Mouse (Mus musculus): ENCODE results near the gene Cyb561d2. TPM values are rescaled to one million over a fixed set of nuclear protein-coding genes. Genes with fewer than 3 reads are reported as not detected.

The Cyb561d2 gene
- polyA plus RNA-seq (2016; fragmentation: Nextera tagmentation; extraction: Ambion mirVana) = 21.9 and 22.6 TPM in 2 replicates

DNA sequence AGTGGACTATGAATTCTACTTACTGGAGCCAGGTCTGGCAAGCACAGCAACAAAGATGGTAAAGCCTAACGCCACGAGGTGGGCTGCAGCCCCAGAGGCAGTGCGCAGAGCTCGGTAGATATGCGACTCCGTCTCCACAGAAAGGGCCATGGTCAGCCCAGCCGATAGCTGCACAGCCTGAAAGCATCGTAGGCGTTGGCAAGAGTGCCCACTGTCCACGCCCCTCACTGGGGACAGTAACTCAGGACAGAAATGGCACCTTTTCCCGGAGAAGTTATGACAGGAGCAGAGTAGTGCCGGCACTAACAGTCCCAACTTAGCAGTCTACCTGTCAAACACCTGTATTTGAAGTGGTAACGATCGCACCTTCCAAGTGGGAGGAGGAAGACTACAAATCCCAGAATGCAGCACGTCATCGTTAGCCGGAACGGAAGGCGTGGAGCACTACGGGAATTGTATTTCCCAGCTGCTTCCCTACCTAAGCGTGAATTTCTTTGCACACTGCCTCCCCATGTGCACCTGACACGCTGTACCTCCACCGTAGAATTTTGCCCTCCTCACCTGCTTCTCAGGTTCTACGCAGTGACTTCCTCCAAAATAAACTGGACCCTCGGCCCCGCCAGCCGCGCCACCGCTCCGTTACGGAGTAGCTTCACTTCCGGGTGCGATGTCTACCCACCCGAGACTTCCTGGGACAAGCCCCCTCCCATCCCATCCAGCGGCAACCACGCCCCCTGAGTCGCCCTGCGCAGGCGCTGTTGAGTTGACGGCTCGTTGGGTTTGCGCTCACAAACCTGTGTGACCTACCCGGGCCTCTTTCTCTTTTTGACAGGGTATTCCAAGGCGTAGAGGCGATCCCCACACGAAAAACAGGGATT is at the start of gene Cyb561d2, which contains the start of gene Nprl2:
Gene Cyb561d2, minus strand, starts transcription at position 720 of the 878 bp plus-strand sequence.
Gene Nprl2, plus strand, starts transcription at position 753 of the 878 bp plus-strand sequence.
- peaks cover 40% of the 10 kb centered on the region for H3K4me1 ChIP-seq
- peak within 1 kb of the TSS; percentile 69 for H3K9ac ChIP-seq
- peak within 1 kb of the TSS; percentile 83 for H3K4me2 ChIP-seq (replicated peaks)
- H3K36me3 ChIP-seq = peaks cover 50% of the 10 kb centered on the region
- WGBS = 1% methylated on average over 46 of the region's 46 CpGs
- H3K9me3 ChIP-seq (replicated peaks) = no peaks in the 10 kb centered on the region
- H3K27me3 ChIP-seq = no peaks in the 10 kb centered on the region
- peak within 1 kb of the TSS; percentile 61 for H3K4me3 ChIP-seq
- H3K27ac ChIP-seq = no peak within 1 kb of the TSS
- ATAC-seq (ENCODE audit: low FRiP score) = peak; percentile 85

DNA sequence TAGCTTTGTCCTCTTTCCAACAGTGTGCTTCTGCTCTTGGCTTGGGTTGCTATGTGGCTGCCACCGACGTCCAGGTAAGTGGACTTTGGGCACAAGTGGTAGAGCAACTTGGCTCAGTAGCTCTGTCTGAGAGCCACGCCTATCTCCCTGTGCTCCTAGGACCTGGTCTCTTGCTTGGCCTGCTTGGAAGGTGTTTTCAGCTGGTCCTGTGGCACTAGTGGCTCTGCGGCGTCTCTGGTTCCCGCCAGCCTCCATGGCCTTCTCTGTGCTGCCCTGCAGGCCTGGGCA is 48.7 kb upstream of the Cyb561d2 start:
- ATAC-seq (ENCODE audit: low FRiP score) = no peak
- no peaks in the 10 kb centered on the region for H3K27me3 ChIP-seq
- H3K9me3 ChIP-seq (replicated peaks) = no peaks in the 10 kb centered on the region
- no peak overlapping the region for H3K4me2 ChIP-seq (replicated peaks)
- H3K9ac ChIP-seq = no peak overlapping the region
- peaks cover 13% of the 10 kb centered on the region for H3K4me1 ChIP-seq
- H3K27ac ChIP-seq = no peak overlapping the region
- no peak overlapping the region for H3K4me3 ChIP-seq
- 94% methylated on average over 6 of the region's 6 CpGs for WGBS
- H3K36me3 ChIP-seq = peaks cover 41% of the 10 kb centered on the region

DNA sequence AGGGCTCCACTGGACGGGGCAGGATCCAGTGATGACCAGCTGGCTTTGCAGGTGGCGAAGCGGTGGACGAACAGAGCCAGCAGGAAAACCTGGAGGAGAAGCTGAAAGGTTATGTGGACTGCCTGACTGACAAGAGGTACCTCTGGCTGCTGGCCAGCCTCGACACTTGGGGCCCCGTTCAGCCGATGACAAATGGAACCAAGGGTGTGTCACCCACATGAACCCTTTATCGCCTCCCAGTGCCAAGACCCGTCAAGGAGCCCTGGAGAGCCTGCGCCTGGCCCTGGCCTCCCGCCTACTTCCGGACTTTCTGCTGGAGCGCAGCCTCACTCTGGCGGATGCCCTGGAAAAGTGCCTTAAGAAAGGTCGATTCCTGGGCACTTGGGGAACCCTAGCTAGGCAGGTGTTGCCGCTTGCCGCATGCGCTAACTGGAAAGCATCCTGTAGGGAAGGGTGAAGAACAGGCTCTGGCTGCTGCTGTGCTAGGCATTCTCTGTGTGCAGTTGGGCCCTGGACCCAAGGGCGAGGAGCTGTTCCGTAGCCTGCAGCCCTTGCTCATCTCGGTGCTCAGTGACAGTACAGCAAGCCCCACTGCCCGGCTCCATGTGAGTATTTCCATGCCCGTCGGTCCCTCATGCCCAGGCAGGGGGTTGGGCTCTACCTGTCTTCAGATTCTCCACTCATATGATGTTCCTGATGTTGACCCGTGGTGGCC is 48.2 kb upstream of the Cyb561d2 start:
- no peak overlapping the region for H3K27ac ChIP-seq
- no peaks in the 10 kb centered on the region for H3K9me3 ChIP-seq (replicated peaks)
- no peaks in the 10 kb centered on the region for H3K27me3 ChIP-seq
- H3K9ac ChIP-seq = no peak overlapping the region
- 92% methylated on average over 25 of the region's 25 CpGs for WGBS
- H3K4me1 ChIP-seq = peaks cover 13% of the 10 kb centered on the region
- no peak overlapping the region for H3K4me3 ChIP-seq
- H3K36me3 ChIP-seq = peaks cover 41% of the 10 kb centered on the region
- ATAC-seq (ENCODE audit: low FRiP score) = no peak
- H3K4me2 ChIP-seq (replicated peaks) = no peak overlapping the region

DNA sequence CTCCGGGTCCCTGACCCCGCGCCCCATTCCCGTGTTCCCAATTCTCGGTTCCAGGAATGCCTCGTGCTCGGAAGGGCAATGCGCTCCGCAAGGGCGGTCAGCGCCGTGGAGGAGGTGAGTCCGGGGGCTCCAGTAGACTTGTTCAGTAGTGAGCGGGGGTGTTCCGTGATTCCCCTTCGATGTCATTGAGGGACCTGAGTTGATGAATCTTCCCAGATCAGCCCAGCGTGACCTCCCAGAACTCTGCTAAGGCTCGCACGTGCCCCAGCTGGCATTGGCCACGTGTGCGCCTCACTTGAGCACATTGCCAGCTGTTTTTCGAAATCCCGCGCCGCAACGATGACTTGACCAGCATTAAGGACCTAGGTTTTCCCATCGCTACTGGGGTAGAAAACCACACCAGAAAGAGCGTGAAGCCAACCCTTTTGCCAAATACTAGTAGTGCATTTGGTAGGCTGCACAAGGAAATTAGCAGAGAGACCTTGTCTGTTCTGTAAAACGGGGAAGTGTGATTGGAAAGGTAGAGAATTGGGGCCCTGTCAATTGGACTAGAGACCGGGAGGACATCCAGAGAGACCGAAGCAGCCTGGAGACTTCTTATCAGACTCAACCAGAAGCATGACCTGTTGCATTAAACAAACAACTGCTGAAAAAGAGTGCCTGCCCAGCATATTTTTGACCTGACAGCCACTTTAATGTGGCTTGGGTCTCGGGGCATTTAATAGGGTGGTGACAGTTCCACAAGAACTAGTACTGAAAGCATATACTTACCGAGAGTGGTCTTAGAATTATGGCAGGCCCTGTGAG is 46.0 kb upstream of the Cyb561d2 start:
- Histone ChIP-seq H3K36me3 (peaks cover 42% of the 10 kb centered on the region), H3K27ac (no peak overlapping the region), H3K4me1 (peaks cover 13% of the 10 kb centered on the region), H3K9ac (peak overlapping the region; percentile 61), H3K9me3 (replicated peaks) (no peaks in the 10 kb centered on the region), H3K4me2 (replicated peaks) (peak overlapping the region; percentile 86), H3K4me3 (peak overlapping the region; percentile 60), H3K27me3 (no peaks in the 10 kb centered on the region)
- ATAC-seq (ENCODE audit: low FRiP score) = no peak; the same call in 1 of the 2 replicates
- 7% methylated on average over 33 of the region's 33 CpGs for WGBS

DNA sequence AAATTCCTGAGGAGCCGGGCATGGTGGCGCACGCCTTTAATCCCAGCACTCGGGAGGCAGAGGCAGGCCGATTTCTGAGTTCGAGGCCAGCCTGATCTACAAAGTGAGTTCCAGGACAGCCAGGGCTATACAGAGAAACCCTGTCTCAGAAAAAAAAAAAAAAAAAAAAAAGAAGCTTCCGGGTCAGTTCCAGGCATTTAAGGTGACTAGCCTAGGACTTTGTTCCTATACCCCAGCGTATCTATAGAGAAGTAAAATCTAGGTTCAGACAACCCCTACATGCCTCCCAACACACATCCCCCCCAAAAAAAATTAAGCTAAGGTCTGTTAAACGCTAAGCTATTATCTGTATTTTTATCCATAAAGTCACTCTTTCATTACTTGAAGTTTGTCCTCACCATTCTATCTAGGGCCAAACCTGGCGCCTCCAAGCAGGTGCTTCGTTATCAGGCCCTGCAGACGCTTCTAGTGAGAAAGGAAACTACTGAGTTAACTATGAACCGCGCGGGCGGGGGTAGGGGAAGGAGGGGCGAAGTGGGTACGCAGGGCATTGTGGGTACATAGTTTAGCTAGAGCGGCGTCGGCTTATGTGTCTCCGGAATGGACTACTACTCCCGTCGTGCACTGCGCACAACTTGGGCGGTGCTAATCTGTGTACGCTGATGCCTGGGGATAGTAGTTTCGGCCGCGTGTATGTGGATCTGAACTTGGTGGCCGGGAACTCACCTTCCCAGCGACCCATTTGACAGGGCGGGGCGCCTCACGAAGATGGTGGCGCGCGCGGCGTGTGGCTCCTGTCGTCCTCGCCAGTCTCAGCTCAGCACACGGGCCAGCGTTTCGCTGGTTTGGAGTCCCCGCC is 45.2 kb upstream of the Cyb561d2 start, which contains the start of gene Ifrd2:
Gene Ifrd2, plus strand, starts transcription at position 669 of the 859 bp plus-strand sequence.
- no peaks in the 10 kb centered on the region for H3K9me3 ChIP-seq (replicated peaks)
- ATAC-seq (ENCODE audit: low FRiP score) = peak; percentile 98
- H3K36me3 ChIP-seq = peaks cover 34% of the 10 kb centered on the region
- H3K4me1 ChIP-seq = peaks cover 13% of the 10 kb centered on the region
- no peak within 1 kb of the TSS for H3K27ac ChIP-seq
- WGBS = 14% methylated on average over 46 of the region's 46 CpGs
- peak within 1 kb of the TSS; percentile 60 for H3K4me3 ChIP-seq
- peak within 1 kb of the TSS; percentile 86 for H3K4me2 ChIP-seq (replicated peaks)
- peak within 1 kb of the TSS; percentile 61 for H3K9ac ChIP-seq
- H3K27me3 ChIP-seq = no peaks in the 10 kb centered on the region

DNA sequence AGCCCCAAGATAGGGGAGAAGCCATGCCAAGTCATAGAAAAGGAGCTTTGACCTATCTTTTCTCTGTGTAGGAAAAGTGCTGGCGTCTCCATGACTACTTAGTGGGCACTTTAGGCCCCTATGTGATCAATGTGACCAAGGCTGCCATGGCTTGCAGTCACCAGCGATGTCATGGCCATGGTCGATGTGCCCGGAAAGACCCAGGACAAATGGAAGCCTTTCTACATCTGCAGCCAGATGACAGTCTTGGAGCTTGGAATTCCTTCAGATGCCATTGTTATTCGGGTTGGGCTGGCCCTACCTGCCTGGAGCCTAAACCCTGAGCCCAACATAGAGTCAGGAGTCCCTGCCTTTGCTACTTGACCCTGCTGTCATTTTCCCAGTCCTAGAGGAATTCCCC is 44.5 kb upstream of the Cyb561d2 start:
- Histone ChIP-seq H3K4me1 (peaks cover 18% of the 10 kb centered on the region), H3K9me3 (replicated peaks) (no peaks in the 10 kb centered on the region), H3K27me3 (no peaks in the 10 kb centered on the region), H3K4me2 (replicated peaks) (no peak overlapping the region), H3K36me3 (peaks cover 27% of the 10 kb centered on the region), H3K9ac (no peak overlapping the region), H3K4me3 (no peak overlapping the region), H3K27ac (no peak overlapping the region)
- ATAC-seq (ENCODE audit: low FRiP score) = no peak
- WGBS = 91% methylated on average over 5 of the region's 5 CpGs

DNA sequence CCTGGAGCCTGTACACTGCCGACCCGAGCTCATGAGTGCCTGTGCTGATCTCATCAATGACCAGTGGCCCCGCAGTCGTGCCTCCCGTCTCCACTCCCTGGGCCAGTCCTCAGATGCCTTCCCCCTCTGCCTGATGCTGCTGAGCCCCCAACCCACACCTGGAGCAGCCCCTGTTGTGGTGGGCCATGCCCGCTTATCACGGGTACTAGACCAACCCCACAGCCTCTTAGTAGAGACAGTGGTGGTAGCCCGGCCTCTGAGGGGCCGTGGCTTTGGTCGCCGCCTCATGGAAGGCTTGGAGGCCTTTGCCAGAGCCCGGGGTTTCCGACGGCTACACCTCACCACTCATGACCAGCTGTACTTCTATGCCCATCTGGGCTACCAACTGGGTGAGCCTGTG is 41.2 kb upstream of the Cyb561d2 start:
- H3K4me1 ChIP-seq = peaks cover 25% of the 10 kb centered on the region
- no peak overlapping the region for H3K9ac ChIP-seq
- peaks cover 9% of the 10 kb centered on the region for H3K36me3 ChIP-seq
- ATAC-seq (ENCODE audit: low FRiP score) = no peak
- H3K4me2 ChIP-seq (replicated peaks) = no peak overlapping the region
- no peak overlapping the region for H3K27ac ChIP-seq
- H3K9me3 ChIP-seq (replicated peaks) = no peaks in the 10 kb centered on the region
- 94% methylated on average over 14 of the region's 14 CpGs for WGBS
- H3K27me3 ChIP-seq = no peaks in the 10 kb centered on the region
- no peak overlapping the region for H3K4me3 ChIP-seq

DNA sequence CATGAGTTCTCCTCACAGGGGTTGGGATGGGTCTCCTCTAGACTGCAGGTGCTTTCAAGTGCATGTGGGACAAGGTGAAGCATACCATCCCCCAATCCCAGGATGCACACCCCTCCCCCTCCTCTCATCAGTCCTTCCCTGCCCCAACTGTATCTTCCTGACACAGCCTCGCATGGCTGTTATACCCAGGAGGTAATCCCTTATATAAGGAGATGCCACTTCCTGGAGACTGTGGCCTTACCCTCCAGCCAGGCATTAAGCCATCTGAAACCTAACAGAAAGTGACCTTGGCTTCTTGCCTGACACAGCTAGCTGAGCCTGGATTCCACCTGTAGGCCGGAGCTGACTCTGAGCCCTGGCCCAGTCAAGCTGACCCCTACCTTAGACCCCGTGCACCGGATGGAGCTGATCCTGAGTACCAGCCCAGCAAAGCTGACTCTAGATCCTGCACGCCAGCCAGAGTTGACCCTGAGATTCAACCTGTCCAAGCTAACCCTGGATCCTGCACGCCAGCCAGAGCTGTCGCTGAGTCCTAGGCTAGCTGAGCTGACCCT is 40.6 kb upstream of the Cyb561d2 start:
- Histone ChIP-seq H3K27ac (no peak overlapping the region), H3K4me1 (peaks cover 22% of the 10 kb centered on the region), H3K36me3 (peaks cover 9% of the 10 kb centered on the region), H3K4me3 (no peak overlapping the region), H3K4me2 (replicated peaks) (no peak overlapping the region), H3K9me3 (replicated peaks) (no peaks in the 10 kb centered on the region), H3K27me3 (no peaks in the 10 kb centered on the region), H3K9ac (no peak overlapping the region)
- no peak for ATAC-seq (ENCODE audit: low FRiP score)
- 87% methylated on average over 7 of the region's 7 CpGs for WGBS

DNA sequence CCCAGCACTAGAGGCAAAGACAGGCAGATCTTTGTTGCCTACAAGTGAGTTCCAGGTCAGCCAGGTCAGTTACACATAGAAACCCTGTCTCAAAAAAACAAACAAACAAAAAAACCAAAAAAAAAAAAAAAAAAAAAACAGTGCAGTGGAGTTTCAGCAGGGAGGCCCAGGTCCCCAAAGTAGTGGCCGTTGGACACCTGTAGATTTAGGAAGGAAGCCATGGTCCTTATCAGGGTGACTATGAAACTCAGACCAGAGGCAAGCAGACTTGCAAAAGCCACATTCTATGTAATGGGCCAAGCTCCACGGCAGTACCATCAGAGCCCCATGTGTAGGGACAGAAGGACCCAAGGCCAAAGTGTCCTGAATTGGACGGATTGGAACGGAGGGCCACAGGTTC is 39.6 kb upstream of the Cyb561d2 start:
- WGBS = 78% methylated on average over 4 of the region's 4 CpGs
- Histone ChIP-seq H3K27ac (peak overlapping the region; percentile 84; the same call in 1 of the 2 replicates), H3K36me3 (peaks cover 9% of the 10 kb centered on the region), H3K27me3 (no peaks in the 10 kb centered on the region), H3K4me1 (peaks cover 30% of the 10 kb centered on the region), H3K9ac (peak overlapping the region; percentile 79; the same call in 1 of the 2 replicates), H3K4me2 (replicated peaks) (peak overlapping the region; percentile 97), H3K9me3 (replicated peaks) (no peaks in the 10 kb centered on the region), H3K4me3 (peak overlapping the region; percentile 63)
- ATAC-seq (ENCODE audit: low FRiP score) = no peak

DNA sequence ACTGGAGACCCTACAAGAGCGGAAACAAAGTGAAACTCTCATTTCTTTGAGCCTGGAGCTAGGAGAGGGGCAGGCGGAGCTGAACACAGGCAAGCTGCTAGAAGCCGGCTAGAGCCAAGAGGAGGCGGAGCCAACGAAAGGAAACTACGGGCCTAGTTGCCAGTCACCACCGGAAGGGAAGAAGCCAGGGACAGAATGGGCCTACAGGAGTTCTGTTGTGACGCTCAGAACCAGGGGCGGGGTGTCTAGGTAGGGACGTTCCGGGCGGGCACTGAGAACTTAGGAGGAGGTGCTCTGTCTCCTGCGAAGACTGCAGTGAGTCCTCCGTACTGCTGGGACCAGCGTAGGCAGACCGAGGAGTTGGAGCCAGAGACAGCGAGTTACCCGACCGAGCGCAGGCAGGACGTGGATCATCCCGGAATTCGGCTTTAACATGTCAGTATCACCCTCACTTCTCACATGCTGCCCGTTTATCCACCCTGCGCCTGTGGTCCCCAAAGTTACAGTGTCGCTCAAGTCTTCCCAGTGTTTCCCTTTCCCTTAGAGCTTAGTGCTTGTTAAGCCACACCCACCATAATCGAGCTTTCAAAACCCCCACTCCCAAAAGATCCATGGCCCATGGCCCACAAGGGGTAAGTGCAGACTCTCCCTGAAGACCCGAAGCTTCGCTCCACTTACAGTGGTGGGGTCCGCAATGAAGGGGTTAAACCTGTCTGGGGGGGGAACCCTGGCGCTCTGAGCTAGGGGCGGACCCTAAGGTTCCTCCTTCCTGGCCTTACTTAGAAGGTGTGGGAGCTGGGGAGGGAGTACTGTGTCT is 38.7 kb upstream of the Cyb561d2 start, which contains the start of gene Hyal3:
Gene Hyal3, plus strand, starts transcription at position 318 of the 817 bp plus-strand sequence.
- Histone ChIP-seq H3K9me3 (replicated peaks) (no peaks in the 10 kb centered on the region), H3K27me3 (no peaks in the 10 kb centered on the region), H3K27ac (peak within 1 kb of the TSS; percentile 84), H3K4me1 (peaks cover 33% of the 10 kb centered on the region), H3K4me2 (replicated peaks) (peak within 1 kb of the TSS; percentile 97), H3K4me3 (peak within 1 kb of the TSS; percentile 63), H3K36me3 (peaks cover 9% of the 10 kb centered on the region), H3K9ac (peak within 1 kb of the TSS; percentile 79)
- under 1% methylated on average over 32 of the region's 32 CpGs for WGBS
- peak; percentile 76 for ATAC-seq (ENCODE audit: low FRiP score)
